Mouse (Mus musculus) left cerebral cortex, adult 2 months (tissue): Measurements from ENCODE around the gene Cpb1. TPM values are rescaled to one million over a fixed set of nuclear protein-coding genes. Genes with fewer than 3 reads are reported as not detected.
A peak's percentile ranks its signal among the peaks of the same experiment; 100 is the strongest.

Source experiments
- DNase-seq, 2 experiments: peaks; one replicate each; pipeline ENCODE4 v3.0.0; 2021 to 2022; ENCODE audit warnings: low spot score in 2 of 2, mixed read lengths in 1 of 2; ENCODE audit errors: extremely low spot score in 1 of 2
- H3K27ac ChIP-seq: fragments of 200-600 bp; 2 replicates; pipeline ENCODE4 v1.8.1; 2022
- H3K4me3 ChIP-seq: fragments of 200-600 bp; 2 replicates; pipeline ENCODE4 v1.8.1; 2022
- CTCF ChIP-seq: fragments of 200-600 bp; IDR thresholded peaks from 2 replicates; pipeline ENCODE4 v1.8.1; 2022; ENCODE audit warnings: antibody characterized with exemption, mild to moderate bottlenecking, moderate library complexity
- intact Hi-C: fragments of 180-260 bp; cut with DNase I; formaldehyde crosslinking; loops from one replicate; pipeline ENCODE4 v1.15.1; 2025
- long read RNA-seq, 2 experiments: library from polyadenylated mRNA; stranded (forward); transcript quantifications; one replicate each; pipeline ENCODE4 v2.0.0; 2021; ENCODE audit warnings: borderline mapping rate in 2 of 2
- total RNA-seq, 2 experiments: library from RNA; stranded (reverse); gene quantifications; 2 replicates each; pipeline ENCODE4 v1.2.3; 2021

Gene Cpb1
- total RNA-seq = not detected
- long read RNA-seq, experiment 1 = 0 reads
- long read RNA-seq, experiment 2 = 0 reads

DNA sequence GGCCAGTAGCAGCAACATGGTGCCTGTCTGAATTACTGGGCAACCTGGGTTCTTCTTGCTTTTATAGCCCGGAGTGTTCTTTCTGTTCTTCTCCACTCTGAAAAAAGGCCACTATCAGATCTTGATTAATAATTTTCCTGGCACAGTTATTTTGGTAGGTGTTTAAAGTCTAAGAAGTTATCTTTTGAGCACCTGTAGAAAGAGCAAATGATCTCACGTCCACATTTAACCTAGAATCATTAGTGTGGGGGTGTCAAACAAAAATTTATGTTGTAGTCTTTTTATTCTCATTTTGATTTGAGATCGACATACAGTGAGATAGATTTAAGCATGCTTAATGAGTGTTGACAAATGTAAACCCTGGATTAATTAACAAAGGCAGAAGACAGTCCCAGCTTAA lies at the start of gene Cpb1:
TSS of gene Cpb1 (minus strand) at position 101 of the 400 bp plus-strand sequence.
- intact Hi-C loops = no loop called here
- no peak for DNase-seq
- no peak within 1 kb of the TSS for H3K4me3 ChIP-seq
- no peak for TF ChIP-seq CTCF
- H3K27ac ChIP-seq = no peak within 1 kb of the TSS

DNA sequence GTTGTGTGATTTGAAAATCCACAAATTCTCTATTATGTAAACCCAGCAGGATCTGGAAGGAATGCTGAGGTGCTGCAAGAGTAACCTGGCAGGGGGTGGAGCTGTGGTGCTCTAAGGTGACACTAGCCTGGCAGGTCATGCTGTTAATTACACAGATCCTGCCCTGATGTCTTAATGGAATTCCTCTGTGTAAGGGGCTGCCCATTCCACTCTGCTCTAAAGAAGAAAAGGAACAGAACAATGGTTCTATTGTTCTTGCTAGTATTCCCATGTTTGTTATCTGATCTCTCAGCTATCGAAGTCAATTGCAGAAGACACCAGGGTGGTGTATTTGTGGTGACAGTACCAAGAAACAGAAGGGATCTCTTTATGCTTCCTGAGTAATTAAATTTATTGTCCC lies 41.7 kb upstream of the Cpb1 start:
- intact Hi-C loops = no loop called here
- no peak for TF ChIP-seq CTCF
- no peak overlapping the region for H3K4me3 ChIP-seq
- no peak overlapping the region for H3K27ac ChIP-seq
- DNase-seq = no peak

DNA sequence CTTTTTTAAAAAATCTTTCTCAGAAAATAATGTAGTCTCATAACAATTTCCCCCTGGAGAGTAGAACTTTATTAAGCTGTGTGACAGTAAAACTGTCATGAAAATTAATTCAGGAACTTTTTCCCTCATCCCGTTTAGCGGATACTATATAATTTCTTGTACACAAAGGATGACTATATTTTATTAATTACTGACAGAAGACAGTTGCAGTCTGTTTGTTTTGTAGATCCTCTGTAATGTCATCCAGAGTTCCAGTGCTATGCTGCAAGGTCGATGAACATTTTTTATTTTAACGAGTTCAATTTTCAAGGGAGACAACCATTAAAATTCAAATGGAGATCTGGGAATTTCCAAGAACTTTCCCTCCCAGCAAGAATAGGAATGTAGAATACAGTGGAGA lies 33.6 kb upstream of the Cpb1 start:
- no peak for DNase-seq
- H3K4me3 ChIP-seq = no peak overlapping the region
- no peak overlapping the region for H3K27ac ChIP-seq
- no peak for TF ChIP-seq CTCF
- intact Hi-C loops = no loop called here

DNA sequence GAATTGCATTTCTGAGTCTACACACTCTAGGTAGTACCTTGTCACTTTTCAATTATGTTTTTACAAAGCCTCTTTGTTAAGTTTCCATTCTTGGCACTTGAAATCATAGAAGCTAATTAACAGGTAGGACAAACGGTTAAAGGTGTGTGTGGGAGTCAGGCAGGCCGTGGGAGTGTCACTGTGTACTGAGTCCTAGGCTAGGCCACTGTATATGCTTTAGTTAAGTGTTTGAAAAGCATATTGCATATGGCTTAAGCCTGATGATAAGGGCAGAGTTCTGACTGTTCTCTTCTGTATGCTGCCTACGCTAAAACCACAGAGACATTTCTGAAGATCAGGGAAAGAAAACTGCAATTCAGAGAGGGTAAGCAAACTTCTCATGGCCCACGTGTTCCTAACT lies 31.7 kb upstream of the Cpb1 start:
- H3K27ac ChIP-seq = no peak overlapping the region
- TF ChIP-seq CTCF = no peak
- no peak overlapping the region for H3K4me3 ChIP-seq
- no peak for DNase-seq
- intact Hi-C loops = no loop called here

DNA sequence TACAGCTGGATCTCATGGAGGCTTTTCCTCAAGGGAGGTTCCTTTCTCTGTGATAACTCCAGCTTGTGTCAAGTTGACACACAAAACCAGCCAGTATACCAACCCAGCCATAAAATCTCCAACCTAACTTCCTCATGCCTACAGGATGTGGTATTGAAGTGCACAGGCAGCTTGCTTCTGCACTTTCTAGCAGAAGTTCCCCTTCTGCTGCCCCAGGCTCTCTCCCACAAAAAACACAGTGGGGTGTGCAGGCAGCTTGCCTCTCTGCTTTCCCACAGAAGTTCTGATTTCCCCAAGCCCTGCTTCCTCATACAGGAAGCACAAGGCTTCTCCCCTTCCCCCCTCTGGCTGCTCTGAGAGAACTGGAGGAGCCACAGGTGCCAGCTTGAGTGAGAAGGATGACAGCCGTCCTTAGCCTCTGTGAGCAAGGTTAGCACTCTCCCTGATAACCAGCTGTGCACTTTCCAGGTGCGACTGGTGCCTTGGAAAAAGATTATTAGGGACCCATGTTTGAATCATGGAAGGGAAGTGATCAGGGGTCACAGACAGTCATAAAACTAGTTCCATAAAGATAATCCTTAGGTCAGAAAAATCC lies 29.3 kb upstream of the Cpb1 start:
- Histone ChIP-seq H3K4me3 (no peak overlapping the region), H3K27ac (no peak overlapping the region)
- intact Hi-C loops = no loop called here
- no peak for TF ChIP-seq CTCF
- no peak for DNase-seq

DNA sequence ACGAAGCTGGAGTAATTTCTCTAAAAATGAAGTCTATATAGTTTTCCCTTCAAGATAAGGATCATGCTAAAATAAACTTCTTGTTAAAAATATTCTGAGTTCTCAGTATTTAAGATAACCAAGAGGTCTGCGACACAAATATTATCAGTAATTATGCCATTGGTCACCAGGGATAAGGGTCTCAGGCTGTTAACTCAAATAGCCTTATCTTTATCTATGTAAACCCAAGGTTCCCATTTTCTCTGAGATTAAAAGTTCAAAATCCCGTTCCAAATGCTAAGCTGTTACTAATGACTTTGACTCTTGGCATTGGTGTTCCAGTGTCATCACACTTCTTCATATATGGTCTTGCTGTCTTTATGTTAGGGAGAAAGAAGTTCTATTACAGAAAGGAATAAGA lies 20.0 kb upstream of the Cpb1 start:
- Histone ChIP-seq H3K4me3 (no peak overlapping the region), H3K27ac (no peak overlapping the region)
- no peak for TF ChIP-seq CTCF
- intact Hi-C loops = no loop called here
- no peak for DNase-seq

DNA sequence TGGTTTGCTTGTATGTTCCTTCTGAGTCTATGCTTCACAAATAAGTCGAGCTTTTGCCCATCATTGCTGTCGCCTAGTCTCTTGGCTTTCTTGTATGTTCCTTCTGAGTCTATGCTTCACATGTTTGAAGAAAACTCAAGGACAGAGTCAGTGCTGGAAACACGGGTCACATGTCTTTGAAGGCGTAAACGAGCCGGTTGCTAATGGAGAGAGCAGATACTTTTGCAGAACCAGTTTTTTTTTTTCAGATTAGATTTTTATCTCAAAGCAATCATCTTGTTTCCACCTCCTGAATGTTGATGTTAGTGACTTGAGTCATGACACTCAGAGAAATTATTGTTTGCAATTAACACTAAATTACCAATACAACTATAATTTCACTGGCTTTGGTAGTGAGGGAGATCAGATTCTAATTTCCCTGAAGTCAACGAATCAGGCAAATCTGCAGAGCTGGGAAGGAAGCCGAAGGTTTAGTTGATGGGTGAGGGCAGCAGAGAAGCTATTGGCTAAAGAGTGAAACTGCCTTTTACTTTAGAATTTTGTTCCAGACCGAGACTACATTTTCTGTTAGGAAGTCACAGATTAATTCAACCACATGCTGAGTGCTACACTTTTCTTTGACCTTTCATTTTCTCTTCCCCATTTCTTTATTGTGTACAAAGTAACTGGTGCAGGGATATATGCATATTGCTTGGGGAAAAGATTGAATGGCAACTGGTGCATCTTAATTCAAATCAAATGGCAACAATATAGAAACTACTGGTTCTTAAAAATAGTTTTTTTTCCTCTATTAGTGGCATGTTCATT lies 19.2 kb upstream of the Cpb1 start:
- no peak overlapping the region for H3K4me3 ChIP-seq
- no peak overlapping the region for H3K27ac ChIP-seq
- intact Hi-C loops = no loop called here
- no peak for TF ChIP-seq CTCF
- no peak for DNase-seq

DNA sequence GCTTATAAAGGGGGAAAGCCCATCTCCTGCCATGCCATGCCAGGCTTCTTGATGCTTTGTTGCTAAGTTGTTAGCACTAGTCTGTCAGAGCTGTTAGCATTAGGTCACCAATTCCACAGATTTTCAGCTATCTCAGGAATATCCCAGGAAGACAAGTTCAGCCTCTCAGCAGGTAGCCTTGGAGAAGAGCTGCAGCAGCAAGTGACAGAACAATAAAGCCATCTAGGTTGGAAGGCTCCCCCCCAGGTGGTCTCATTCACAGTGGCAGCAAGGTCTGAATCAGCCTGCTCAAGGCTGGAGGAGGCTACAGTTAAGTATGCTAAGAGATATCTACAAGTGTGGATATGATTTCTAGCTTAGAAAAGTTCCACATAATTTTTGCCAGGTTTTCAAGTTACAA lies 15.8 kb upstream of the Cpb1 start:
- TF ChIP-seq CTCF = no peak
- Histone ChIP-seq H3K4me3 (no peak overlapping the region), H3K27ac (no peak overlapping the region)
- DNase-seq = no peak
- intact Hi-C loops = no loop called here

DNA sequence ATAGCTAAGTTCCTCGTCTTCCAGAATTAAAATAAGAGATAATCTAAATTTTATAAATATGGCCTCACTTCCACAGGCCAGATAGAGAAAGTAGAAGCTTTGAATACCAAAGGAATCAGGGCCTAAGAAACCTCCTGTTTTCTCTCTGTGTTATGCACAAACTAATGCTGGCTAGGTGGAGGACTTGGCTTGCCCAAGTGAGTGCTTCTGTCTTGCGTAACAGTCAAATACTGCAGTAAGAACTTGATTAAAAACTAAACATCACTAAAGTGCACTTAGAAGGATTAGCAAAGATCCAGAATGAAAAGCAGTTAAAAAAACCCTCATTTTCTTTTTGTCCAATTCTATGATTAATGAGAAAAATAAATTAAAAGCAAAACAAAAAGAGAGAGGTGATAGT lies 13.2 kb upstream of the Cpb1 start:
- Histone ChIP-seq H3K4me3 (no peak overlapping the region), H3K27ac (no peak overlapping the region)
- intact Hi-C loops = no loop called here
- no peak for DNase-seq
- no peak for TF ChIP-seq CTCF

DNA sequence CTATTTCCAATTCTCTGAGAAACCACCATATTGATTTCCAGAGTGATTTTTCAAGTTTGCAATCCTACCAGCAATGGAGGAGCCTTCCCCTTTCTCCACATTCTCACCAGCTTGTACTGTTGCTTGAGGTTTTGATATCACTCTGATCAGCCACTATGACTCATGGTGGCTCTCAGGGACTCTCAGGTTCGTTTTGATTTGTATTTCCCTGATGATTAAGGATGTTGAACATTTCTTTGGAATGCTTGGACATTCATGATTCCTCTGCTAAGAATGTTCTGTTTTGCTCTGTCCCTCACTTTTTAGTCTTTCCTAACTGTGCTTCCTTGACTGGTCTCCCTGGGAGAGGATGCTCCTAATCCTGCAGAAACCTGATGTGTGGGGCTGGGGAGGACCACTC lies 6.3 kb upstream of the Cpb1 start:
- no peak overlapping the region for H3K27ac ChIP-seq
- DNase-seq = no peak
- H3K4me3 ChIP-seq = no peak overlapping the region
- intact Hi-C loops = no loop called here
- no peak for TF ChIP-seq CTCF

DNA sequence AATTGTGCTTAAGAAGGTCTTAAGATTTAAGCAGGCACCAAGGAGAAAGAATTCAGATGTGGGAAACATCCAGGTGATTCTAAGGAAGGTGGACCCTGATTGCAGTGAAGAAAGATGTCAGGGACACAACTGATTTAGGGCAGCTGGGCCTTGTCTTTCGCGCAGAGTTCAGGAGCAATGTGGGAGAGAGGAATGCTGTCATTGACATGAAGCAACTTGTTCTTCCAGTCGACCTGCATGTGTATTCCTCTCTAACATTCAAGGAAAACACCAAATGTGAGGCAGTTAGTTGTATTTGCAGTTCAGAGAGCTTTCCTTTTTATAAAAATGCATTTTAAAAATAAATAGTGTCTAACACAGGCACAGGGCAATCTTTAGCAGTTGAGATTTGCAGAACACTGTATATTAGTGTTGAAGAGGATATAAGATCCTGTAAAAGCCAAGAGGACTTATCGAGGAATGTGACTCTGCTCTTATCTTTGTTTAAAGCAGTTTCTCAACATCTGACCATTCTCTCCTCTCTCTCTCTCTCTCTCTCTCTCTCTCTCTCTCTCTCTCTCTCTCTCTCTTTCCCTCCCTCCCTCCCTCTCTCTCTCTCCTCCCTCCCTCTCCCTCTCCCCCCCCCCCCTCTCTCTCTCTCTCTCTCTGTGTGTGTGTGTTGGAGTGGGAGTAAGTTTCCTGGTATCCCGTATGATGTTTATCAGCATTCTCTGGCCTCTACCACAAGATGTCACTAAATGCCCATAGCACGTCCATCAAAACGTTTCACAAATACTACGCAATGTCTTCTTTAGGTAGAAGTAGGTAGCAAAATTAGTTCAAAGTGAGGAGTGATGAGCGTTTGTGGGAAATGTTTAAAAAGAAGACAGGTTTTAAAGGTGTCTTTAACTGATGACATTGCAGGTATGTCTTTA lies 20.7 kb downstream of the Cpb1 start:
- TF ChIP-seq CTCF = peak; percentile 19; the same call in 1 of the 2 replicates
- Histone ChIP-seq H3K4me3 (no peak overlapping the region), H3K27ac (no peak overlapping the region)
- intact Hi-C loops = loop anchor here (5.0 kb wide), 1 partner anchor 252 kb away; no protein-coding TSS in a partner anchor
- DNase-seq = no peak

DNA sequence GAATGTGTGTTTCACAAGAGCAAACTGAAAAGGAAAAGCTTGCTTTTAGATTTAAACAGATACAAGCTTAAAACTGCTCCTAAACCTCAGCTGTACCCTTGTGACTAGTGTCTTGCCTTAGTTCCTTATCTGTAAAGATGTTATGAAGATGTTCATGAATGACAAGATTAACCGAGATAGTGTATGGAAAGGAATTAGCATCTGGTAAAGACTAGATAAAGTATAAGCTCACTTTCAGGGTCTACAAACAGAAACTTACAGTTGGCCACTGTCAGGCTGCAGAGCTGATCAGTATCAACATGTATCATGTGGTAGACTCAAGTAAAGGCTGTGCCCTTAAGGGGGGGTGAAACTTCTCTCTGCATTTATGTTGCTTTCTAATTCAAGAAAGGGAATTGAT lies 31.6 kb downstream of the Cpb1 start:
- Histone ChIP-seq H3K27ac (no peak overlapping the region), H3K4me3 (no peak overlapping the region)
- intact Hi-C loops = no loop called here
- TF ChIP-seq CTCF = no peak
- no peak for DNase-seq
